Mouse (Mus musculus) retina, adult 2 months (tissue): ENCODE data around the gene Pklr.

Experiments used
- DNase-seq: peaks from one replicate; pipeline ENCODE4 v3.0.0-alpha.2; 2012; ENCODE audit warnings: low read depth, low spot score

The Pklr gene

DNA sequence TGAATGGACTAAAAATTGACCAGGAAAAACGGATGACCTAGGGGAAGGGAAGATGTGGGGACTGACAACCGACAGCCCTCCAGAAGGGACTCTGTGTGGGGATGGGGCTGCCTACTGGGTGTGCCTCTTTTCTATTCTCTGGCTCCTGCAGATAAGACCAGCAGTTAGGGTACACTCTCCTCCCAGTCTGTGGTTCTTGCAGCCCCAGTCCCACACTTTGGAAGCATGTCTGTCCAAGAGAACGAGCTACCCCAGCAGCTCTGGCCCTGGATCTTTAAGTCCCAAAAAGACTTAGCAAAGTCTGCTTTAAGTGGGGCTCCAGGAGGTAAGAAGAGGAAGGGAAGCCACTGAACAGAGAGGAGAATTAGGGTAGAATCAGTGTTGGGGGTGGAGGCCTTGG, at the start of gene Pklr:
TSS of gene Pklr (plus strand) at position 185 of the 400 bp plus-strand sequence.
- no peak for DNase-seq

DNA sequence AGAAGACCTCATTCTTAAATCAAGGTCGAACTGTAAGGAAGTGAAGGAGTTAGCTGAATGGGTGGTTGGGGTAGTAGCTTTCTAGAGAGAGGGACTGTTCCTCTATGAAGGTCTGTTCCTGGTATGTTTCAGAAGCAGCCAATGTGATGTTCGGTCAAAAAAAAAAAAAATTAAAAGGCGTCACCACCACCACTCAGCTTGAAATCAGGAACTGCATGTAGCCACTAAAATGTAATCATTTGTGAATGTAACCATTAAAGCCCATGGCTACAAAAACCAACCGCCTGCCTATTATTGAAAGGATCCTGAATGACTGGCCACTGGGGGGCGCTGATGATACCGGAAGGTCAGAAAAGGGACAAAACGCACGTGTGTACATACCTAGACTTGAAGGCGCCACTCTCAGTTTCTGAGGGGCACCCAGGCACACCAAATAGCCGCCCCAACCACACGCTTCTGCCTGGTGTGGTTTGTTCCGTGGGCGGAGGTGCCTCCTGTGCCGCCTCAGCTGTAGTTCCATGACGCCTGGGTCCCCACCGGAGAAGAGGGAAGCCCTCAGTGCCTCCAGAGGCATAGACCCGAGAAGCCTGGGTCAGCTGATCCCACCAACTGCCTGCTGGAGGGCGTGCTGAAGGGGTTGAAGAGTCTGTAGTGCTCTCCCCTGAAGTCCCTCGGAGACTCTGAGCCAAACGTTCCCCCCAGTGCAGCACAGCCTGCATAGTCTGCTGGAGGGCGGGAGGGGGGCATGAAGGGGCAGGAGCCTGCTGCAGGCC, 48.4 kb upstream of the Pklr start:
- DNase-seq: no peak

DNA sequence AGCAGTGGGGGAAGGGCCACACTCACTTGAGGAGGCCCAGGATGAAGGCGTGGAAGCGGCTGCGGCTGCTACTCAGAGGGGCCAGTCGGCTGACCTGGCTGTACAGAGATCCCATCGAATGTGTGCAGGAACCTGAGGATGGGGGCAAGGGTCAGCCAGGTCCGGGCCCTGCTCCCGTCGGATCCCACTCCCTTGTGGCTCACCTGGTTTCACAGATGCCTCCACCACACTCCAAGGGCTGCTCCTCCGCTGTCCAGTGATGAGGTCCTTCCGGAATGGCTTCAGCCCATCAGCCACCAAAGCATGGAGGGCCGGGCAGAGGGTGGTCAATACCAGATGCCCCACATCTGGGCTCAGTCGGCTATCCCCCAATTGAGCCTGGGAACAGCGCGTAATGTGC, 47.0 kb upstream of the Pklr start:
- no peak for DNase-seq

DNA sequence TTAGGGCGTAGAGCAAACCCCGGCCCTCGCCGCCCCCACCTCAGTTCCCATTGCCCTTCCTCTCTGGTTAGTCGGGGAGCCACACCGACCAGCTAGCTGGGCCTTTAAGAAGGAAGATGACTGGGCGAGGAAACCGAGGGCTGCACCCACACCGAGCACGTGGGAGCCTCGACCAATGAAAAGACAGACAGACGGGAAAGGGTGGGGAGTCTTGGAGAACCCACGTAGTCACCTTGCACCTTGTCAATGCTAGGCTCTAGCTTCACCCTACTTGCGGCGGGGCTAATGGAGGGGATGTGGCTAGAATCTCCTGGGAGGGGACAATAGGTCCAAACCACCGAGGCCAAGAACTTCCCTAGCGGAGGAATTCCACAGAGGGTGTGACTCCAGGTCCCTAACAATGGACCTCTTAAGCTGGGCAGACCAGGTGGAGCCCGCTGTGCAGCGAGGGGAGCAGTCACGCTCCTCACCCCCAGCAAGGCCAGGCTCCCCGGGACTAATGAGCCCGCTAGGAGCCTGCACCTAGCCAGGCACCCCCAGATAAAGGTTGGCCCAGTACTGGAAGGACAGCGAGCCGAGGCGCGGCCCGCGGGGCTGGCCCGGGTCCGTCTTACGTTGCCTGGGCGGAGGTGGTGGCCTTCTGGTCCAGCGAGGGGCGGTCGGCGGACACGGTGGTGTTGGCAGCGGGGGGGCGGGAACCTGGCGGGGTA, 45.9 kb upstream of the Pklr start:
- DNase-seq: no peak

DNA sequence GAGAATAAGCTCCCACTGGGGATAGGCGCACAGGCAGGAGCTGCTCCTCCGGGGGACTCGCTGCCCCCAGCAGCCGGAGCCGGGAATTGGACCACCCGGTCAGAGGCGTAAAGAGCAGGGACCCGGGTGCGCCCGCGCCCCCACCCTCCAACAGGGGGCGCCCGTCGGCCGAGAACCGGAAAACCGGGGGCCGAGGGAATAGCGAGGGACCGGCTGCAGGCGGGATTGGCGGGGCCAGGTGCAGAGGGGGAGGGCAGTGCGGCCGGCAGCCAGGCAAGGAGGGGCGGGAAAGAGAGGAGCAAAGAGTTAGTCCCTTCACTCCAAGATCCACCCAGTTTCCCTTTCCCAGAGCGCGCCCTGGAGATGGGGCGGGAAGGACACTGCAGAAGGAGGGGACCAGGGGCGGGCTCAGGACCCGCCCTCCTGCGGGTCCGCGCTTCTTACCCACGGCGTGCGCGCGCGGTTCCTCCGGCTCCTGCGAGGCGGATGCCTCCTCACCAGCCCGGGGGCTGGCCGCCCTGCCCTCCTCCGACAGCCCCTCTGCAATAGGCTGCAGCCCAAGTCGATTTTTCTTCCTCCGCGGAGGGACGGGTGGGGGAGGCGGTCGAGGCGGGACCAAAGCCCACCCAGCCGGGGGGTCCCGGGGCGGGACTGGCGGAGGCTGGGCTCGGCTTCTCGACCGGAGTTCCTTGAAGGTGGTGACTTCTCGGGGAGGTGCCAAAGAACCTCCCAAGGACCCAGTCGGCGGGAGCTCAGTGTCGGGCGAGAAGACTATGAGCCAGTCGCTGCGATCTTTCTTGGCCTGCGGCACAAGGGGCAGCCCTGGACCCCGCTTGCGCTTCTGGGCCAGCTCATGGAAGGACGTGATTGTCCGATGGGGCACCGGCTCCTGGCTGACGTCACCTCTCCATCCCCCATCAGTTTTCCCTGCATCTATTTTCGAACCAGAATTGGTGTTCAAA, 45.0 kb upstream of the Pklr start:
- no peak for DNase-seq

DNA sequence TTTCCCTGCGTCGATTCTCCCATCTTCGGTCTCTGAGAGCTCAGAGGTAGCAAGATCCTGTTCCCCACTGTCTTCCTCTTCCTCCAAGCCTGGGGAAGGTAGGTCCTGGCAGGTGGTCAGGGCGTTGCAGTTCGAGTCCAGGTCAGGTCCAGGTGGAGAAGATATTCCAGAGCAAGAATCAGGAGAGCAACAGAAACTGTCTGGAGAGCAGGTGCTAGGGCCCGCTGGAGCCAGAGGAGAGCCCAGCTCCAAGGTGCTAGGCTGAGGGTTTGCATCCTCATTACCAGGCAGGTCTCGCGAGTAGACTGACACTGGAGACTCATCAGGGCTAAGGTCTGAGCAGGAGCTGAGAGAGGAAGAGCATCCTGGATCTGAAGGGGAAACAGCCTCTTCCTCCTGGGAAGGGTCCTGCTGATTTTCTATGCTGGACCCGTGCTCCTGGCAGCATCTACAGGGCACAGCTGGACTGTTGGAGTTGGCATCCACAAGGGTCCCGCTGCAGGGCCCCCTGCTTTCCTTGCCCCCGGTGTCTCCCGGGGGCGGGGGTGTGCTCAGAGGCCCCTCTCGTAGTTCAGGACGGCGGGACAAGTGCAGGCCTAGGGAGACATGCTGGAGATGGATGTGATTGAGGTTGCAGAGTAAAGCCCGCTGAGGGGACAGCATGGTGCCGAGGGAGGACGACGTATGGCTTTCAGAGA, 44.0 kb upstream of the Pklr start:
- no peak for DNase-seq

DNA sequence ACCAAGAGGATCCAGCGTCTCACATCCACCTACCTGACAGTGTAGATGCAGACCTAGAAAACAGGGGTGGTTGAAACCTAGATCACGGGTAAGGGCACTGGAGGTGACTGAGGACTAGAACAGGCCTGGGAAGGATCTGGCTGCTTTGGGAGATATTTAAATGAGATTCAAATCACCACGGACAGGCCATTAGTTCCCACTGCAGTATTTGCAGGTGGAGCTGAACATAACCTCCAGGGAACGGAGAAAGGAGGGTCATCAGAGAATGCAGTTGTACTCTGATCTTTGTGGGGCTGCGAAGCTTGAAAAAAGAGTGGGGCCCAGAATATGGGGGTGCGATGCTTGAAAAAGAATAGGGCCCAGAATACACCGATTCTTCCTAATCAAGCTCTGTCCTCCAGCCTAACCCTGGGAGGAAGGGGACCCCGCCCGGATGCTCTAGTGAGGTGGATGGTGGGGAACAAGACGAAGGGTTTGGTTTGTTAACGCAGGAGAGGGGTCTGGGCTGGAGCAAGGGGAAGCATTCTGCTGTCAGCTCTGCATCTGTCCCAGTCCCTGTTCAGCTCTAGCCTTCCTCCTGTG, 43.3 kb upstream of the Pklr start:
- DNase-seq: no peak

DNA sequence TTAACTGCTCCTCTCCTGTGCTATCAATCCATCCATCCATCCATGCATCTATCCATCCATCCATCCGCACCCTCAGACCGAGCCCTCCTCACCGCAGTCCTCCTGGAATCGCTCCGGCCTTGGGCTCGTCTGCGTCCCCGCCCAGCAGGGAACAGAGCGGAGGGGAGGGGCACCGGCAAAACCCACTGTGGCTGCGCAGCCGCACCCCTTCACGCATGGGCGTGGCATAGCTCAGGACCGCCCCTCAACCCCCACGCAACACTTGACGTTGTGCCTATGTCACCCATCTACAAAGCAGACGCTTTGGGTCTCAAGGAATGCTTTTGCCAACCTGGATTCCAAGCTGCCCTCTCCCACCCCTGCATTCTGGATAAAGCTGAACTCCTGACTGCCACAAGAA, 42.8 kb upstream of the Pklr start, which contains the start of gene Rusc1:
TSS of gene Rusc1 (minus strand) at position 137 of the 400 bp plus-strand sequence.
- no peak for DNase-seq

DNA sequence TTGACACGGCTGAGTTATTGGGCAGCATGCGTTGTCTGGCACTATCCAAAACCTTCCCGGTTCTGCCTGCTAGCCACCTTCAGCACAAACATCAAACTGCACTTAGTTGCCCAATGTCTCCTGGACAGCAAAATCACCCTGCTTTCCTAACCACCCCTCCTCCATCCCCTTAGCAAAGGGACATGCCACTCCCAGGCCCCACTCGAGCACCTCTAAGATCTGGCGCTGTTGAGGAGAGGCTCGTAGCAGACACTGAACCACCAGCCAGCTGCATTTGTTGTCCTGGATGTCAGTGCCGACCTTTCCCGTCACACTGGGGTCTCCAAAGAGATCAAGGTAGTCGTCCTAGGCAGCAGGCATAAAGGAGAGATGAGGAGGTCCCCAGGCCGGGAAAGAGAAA, 41.9 kb upstream of the Pklr start:
- no peak for DNase-seq

DNA sequence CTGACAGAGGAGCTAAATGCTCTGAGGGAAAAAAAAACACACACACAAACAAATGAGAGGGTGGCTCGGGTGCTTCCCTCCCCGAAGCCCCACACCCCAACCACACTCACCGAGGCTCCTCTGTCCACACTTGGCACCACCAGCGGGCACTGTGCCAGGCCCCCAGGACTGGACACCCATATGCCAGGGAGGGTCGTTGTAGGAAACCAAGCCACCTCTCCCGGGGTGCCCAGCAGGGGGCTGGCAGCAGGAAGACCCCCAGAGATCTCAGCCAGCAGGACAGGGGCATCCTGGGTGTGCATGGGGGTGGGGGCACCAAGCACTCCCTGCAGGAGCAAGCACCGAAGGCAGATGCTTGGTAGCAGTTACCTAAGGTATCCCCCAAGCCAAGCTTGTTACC, 35.1 kb upstream of the Pklr start, which contains the start of gene Gm43738:
TSS of gene Gm43738 (minus strand) at position 289 of the 400 bp plus-strand sequence.
- no peak for DNase-seq

DNA sequence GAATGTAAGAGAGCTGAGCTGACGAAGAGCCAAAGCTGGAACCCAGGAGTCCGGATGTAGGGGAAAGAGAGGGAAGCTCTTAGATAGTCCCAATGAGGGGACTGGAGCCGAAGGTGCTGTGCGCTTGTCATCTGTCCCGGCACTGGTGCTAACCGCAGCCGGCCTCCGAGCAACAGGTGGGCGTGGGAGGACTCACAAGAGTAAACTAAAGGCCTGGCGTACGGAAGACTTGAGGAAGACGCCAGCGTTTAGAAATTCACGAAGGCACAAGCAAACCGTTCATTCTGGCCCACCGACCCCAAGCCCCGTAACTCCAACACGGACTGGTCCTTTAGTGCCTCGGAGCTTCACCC, 34.5 kb upstream of the Pklr start:
- DNase-seq: no peak

DNA sequence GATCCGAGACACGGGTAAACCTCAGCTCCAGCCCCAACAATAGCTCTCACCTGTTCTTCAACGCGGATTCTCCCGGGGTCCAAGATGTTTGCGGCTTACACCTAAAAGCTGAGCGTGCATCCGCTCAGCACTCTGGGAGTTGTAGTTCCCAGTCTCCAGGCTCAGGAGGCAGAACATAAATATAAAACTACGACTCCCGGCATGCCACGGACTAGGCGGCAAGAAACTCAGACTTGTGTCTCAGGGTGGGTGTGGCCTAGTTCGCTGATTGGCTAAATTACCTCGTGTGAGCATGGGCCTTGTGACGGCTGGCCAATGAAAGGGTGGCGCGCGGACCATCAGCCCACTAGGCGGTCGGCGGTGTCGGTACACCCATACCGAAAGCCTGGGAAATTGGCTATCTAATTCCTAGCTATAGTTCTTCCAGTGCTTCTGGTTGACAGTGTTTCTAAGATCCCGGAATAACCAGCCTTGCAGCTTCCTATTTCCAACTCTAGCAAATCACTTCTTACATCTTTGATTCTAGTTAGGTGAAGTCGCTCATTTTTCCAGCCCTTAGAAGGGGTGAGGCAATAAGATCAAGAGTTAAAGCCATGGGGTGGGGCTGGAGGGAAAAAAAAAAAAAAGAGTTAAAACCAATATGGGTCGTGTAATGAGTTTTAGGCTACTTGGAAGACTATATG, 34.0 kb upstream of the Pklr start, which contains the start of gene Fdps:
TSS of gene Fdps (minus strand) at position 148 of the 683 bp plus-strand sequence.
- peak; percentile 96 for DNase-seq

DNA sequence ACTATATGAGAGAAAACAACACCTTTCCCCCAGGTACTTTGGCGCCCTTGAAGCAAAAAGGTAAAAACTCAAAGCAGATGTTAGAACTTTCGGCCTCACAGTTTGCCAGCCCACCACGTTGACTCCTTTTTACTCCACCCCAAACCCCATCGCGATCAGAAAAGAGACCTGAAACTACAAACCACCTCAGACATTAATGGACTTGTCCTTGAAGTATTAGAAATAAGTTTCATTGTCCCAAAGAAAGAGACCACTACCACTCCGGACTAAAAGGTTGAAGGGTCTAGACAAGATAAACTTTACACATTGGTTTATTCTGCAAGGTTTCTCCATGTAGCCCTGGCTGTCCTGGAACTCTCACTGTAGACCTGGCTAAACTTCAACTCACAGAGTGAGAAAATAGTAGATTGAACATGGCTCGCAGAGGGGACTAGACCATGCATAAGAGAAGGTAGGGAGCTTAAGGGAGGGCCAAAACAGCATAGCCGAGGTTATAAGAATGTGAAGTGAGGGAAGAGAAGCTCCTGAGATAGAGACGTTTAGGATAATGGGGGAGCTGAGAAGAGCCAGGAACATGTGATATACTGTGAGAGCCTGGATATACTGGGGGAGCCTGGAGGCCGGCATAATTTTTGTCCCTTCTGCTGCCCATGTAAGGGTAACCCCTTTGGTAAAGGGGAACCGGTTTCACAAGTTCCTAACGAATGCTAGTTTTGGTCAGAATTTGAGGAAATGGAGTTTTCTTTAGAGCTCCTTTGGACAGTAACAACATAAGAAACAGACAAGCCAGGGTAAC, 33.2 kb upstream of the Pklr start:
- DNase-seq: no peak

DNA sequence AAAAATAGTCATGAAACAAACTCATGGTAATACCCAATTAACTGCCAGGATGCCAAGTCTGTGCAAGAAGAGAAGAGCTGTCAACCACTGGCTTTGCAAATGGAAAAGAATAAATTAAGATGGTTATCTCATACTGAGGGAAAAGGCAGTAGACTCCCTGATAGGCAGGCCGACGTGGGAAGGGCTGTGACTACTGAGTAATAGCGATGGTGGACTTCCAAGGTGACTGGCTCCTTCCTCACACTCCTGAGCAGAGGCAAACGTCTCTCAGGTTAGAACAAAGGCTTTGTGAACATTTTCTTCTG, 32.7 kb upstream of the Pklr start:
- no peak for DNase-seq

DNA sequence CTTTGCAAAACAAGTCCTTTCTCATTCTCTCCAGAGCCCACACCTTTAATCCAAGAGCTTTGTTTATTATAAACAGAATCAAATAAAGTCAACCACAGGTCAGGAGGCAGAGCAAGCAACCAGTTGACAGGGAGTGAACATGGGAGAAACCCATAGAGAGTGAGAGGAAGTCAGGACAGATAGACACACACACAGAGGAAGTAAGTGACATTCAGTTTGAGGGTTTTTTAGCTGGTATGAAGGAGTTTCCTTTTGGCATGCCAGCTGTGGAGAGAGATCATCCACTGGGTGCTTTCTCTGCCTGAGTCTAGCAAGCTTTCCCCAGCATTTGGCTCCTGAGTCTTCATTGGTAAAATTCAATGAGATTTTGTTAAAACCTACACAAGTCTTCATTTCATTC, 29.1 kb upstream of the Pklr start:
- DNase-seq: no peak

DNA sequence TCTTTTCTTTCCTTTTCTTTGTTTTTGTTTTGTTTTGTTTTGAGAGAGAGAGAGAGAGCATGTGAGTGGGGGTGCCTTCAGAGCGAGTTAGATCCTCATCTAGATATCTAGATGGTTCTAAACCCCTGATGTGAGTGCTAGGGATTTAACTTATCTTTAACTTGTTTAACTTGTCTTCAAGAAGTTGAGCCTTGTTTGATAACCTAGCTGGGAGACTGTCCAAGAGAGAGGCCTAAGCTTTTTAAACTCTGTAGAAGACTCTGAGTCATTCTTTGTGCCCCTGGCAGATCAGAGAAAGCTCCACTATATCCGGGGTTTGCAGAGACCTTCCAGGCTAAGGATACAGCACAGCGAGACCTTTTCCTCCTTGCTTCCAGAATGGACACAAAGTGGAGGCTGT, 28.4 kb upstream of the Pklr start:
- no peak for DNase-seq

DNA sequence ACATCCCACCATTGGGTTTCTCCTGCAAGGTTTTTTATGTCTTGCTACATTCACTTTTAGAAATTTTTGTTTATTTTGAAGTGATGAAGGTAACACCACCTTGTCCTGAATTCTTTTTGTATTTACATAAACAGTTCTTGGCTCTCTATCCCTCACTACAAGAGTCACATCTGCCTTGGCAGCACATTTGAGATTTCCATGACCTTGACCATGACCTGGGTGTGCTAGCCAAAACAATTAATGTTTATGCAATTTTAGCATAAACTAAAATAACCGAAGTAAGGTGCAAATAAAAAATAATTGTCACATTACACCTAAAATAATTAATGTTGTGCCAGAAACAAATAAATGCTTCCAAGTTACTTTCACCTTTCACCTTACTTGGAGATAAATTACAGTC, 27.8 kb upstream of the Pklr start:
- DNase-seq: no peak

DNA sequence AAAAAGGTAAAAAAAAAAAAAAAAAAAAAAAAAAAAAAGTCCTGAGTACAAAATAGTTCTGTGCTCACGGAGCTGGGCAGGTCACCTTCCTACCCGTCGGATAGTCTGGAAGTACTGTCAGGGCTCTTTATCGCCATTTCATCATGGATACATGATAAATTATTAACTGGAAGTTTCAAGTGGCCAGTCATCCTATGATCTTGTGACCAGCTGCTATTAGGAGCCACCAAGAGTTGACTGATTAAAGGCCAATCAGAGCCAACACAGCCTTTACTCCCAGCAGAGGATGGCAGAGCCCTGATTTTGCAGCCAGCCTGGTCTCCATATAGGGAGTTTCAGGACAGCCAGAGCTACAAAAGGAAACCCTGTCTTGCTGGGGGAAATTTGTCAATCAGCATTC, 22.9 kb upstream of the Pklr start:
- DNase-seq: no peak

DNA sequence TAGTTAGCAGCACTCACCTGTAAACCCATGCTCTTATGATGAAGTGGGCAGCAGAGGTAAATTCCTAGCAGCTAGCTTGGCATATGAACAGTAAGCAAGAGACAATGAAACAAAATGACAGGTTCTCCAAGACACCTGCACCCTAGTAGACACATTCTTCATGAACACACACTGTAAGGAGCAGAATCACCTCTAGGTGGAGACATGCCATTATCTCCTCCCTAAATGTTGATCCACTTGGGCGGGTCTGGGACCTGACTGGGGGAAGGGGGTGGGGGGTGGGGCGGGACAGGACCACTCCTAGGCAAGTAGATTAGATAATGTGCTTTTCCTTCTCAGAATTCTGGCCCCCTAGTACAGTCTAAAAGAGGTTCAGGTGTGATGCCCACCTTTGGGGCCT, 20.4 kb upstream of the Pklr start:
- DNase-seq: peak; percentile 26

DNA sequence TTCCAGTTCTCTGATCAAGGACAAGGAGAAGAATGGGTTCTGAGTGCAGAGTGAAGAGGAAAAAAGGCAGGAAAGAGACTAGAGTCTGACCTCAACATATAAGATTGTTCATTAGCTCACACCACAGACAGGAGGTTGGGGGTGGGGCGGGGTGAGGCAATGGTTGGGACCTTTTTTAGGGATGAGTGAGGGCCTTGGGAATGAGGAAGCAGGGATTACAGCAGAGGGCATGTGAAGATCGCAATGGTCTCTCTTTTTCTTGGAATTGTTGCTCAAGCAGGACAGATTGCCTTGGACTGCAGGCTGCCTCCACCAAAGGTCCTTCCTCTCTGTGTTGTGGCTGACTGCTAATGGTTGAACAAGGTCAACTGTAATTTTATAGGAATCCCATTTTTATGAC, 12.6 kb upstream of the Pklr start:
- no peak for DNase-seq
